Mouse (Mus musculus): ENCODE measurements around the gene Mrps16. TPM values are rescaled to one million over a fixed set of nuclear protein-coding genes. Genes with fewer than 3 reads are reported as not detected.
A peak's percentile ranks its signal among the peaks of the same experiment; 100 is the strongest.

Mrps16 gene
- total and polyA plus RNA-seq, 3 experiments: 56.4 to 81.3 (median 58.8) TPM

GRCm38 (mm10) chr14:20368271-20368670 lies 25.2 kb downstream of the Mrps16 start:
- DNase-seq: no peak

GRCm38 (mm10) chr14:20363230-20363629 lies 30.2 kb downstream of the Mrps16 start:
- no peak for DNase-seq

GRCm38 (mm10) chr14:20347991-20348541 lies 45.4 kb downstream of the Mrps16 start, which contains the start of the genes Ecd and Fam149b:
Gene Ecd, minus strand, starts transcription at chr14:20348121.
Gene Fam149b, plus strand, starts transcription at chr14:20348162.
- peak; percentile 94 for DNase-seq

- DNase-seq: no peak
These were observed 45.9 kb downstream of the Mrps16 start for GRCm38 (mm10) chr14:20347441-20347990.

- peak; percentile 14 for DNase-seq
These were observed 47.5 kb downstream of the Mrps16 start for GRCm38 (mm10) chr14:20345885-20346284.

GRCm38 (mm10) chr14:20340866-20341265 lies 52.6 kb downstream of the Mrps16 start:
- no peak for DNase-seq

- peak; percentile 19 for DNase-seq
These were observed 53.3 kb downstream of the Mrps16 start for GRCm38 (mm10) chr14:20340149-20340548.

GRCm38 (mm10) chr14:20339415-20339814 lies 54.0 kb downstream of the Mrps16 start:
- DNase-seq: no peak

Other genes with a start within 250 kb of the Mrps16 start
- gene Kcnk5, start 211.8 kb downstream of the Mrps16 start, total RNA-seq (2021): 1 to 10 TPM; 8.6 to 9.5 TPM
- 6.4 and 9.8 TPM in 2 replicates for gene Kcnk5, start 211.8 kb downstream of the Mrps16 start, polyA plus RNA-seq (2012; rRNA removed)
- not detected for gene Kcnk16, start 124.4 kb downstream of the Mrps16 start, total RNA-seq (2021)
- gene Kcnk16, start 124.4 kb downstream of the Mrps16 start, polyA plus RNA-seq (2012; rRNA removed): not detected in 2 replicates
- 10 to 100 TPM; 45.7 to 55.2 TPM for gene Nudt13, start 98.9 kb downstream of the Mrps16 start, total RNA-seq (2021)
- 22.3 and 23.2 TPM in 2 replicates for gene Nudt13, start 98.9 kb downstream of the Mrps16 start, polyA plus RNA-seq (2012; rRNA removed)
- 10 to 100 TPM; 41.4 to 43.6 TPM for gene Ecd, start 45.5 kb downstream of the Mrps16 start, total RNA-seq (2021)
- gene Ecd, start 45.5 kb downstream of the Mrps16 start, polyA plus RNA-seq (2012; rRNA removed): 10.3 and 14.9 TPM in 2 replicates
- gene Fam149b, start 45.5 kb downstream of the Mrps16 start, total RNA-seq (2021): 10 to 100 TPM; 40.2 to 41.6 TPM
- gene Fam149b, start 45.5 kb downstream of the Mrps16 start, polyA plus RNA-seq (2012; rRNA removed): 14.9 and 15.2 TPM in 2 replicates
- gene Dnajc9, start 4.7 kb downstream of the Mrps16 start, total RNA-seq (2021): 10 to 100 TPM; 28.8 to 33.6 TPM
- 36.4 and 40.3 TPM in 2 replicates for gene Dnajc9, start 4.7 kb downstream of the Mrps16 start, polyA plus RNA-seq (2012; rRNA removed)
- 1 to 10 TPM; 1.1 to 2.9 TPM for gene Cfap70, start 58.6 kb upstream of the Mrps16 start, total RNA-seq (2021)
- 0.06 and 0.12 TPM in 2 replicates for gene Cfap70, start 58.6 kb upstream of the Mrps16 start, polyA plus RNA-seq (2012; rRNA removed)
- gene Anxa7, start 86.5 kb upstream of the Mrps16 start, total RNA-seq (2021): 100 to 1,000 TPM; 109 to 121 TPM
- gene Anxa7, start 86.5 kb upstream of the Mrps16 start, polyA plus RNA-seq (2012; rRNA removed): 133 and 139 TPM in 2 replicates
- gene Mss51, start 103.3 kb upstream of the Mrps16 start, total RNA-seq (2021): under 1 TPM; 0.21 to 0.61 TPM
- gene Mss51, start 103.3 kb upstream of the Mrps16 start, polyA plus RNA-seq (2012; rRNA removed): 0.07 and 0.10 TPM in 2 replicates
- 10 to 100 TPM; 55.2 to 71.6 TPM for gene Ppp3cb, start 152.9 kb upstream of the Mrps16 start, total RNA-seq (2021)
- gene Ppp3cb, start 152.9 kb upstream of the Mrps16 start, polyA plus RNA-seq (2012; rRNA removed): 2.1 and 2.8 TPM in 2 replicates
- gene Usp54, start 247.4 kb upstream of the Mrps16 start, total RNA-seq (2021): 10 to 100 TPM; 11.3 to 12.1 TPM
- gene Usp54, start 247.4 kb upstream of the Mrps16 start, polyA plus RNA-seq (2012; rRNA removed): 4.7 and 5.6 TPM in 2 replicates